Mouse (Mus musculus): ENCODE results near the gene Traf3.

GRCm38 (mm10) chr12:111271966-111272365, 105.8 kb downstream of the Traf3 start:
- TF ChIP-seq CTCF (IDR thresholded peaks at IDR 0.05; ENCODE audit: insufficient read depth, low read length) (no peak), POLR2A (IDR thresholded peaks at IDR 0.05; ENCODE audit: borderline replicate concordance, extremely low read depth, low read depth, low read length) (no peak)

All from lung, adult 2 months (tissue).